Mouse (Mus musculus): Measurements from ENCODE around the gene Sc5d. TPM values are rescaled to one million over a fixed set of nuclear protein-coding genes. Genes with fewer than 3 reads are reported as not detected.

Sc5d gene
- 10 to 100 TPM; 26.6 to 30.0 TPM for total RNA-seq (2023)

DNA sequence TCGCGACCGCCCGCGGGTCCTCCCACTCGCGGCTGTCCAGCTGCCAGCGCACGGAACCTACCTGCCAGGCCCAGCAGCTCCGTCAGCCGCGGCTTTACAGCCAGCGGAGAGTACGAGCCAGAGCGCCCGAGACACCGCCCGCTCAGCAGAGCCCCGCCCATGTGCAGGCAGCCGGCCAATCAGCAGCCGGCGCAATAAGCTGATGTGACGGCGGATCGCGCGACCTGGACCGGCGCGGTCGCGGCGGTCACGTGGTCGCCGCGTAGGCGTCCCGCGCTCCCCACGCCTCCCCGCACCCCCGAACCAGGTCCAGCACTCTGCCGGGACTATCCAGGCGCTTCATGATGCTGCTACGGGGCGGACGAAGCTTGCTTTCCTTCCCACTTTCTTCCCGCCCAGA lies at the start of gene Sc5d:
TSS of gene Sc5d (minus strand) at position 112 of the 400 bp plus-strand sequence.

Other genes starting within 250 kb of the Sc5d start
- 100 to 1,000 TPM; 247 to 270 TPM for gene Sorl1, start 140.0 kb downstream of the Sc5d start, total RNA-seq (2023)
- not detected for gene Tecta, start 135.7 kb upstream of the Sc5d start, total RNA-seq (2023)
- gene Tbcel, start 243.6 kb upstream of the Sc5d start, total RNA-seq (2023): 10 to 100 TPM; 24.1 to 27.1 TPM